Mouse (Mus musculus) heart, adult 2 months (tissue): Measurements from ENCODE around the gene Kcnma1. TPM values are rescaled to one million over a fixed set of nuclear protein-coding genes. Genes with fewer than 3 reads are reported as not detected.

Experiments
- DNase-seq, 2 experiments: peaks; one replicate each; pipeline ENCODE4 v3.0.0; 2021
- H3K27ac ChIP-seq: fragments of 200-600 bp; 2 replicates; pipeline ENCODE4 v1.8.1; 2022
- H3K27me3 ChIP-seq: fragments of 200-500 bp; 2 replicates; pipeline ENCODE4 v1.6.1; 2012; ENCODE audit warnings: mild to moderate bottlenecking, low read length, inconsistent platforms, mixed read lengths; ENCODE audit not compliant: control insufficient read depth, insufficient read depth
- H3K36me3 ChIP-seq: fragments of 200-500 bp; 2 replicates; pipeline ENCODE4 v1.6.1; 2012; ENCODE audit warnings: low read length, inconsistent platforms; ENCODE audit not compliant: control insufficient read depth, insufficient read depth
- H3K4me1 ChIP-seq: fragments of 200-500 bp; 2 replicates; pipeline ENCODE4 v1.6.1; 2011; ENCODE audit warnings: low read length; ENCODE audit not compliant: control insufficient read depth, insufficient read depth
- H3K4me3 ChIP-seq: fragments of 200-600 bp; 2 replicates; pipeline ENCODE4 v1.8.1; 2022
- H3K79me2 ChIP-seq: fragments of 200-500 bp; replicated peaks from 2 replicates; pipeline ENCODE4 v1.6.1; 2012; ENCODE audit warnings: mild to moderate bottlenecking, inconsistent platforms, low read length, moderate library complexity, mixed read lengths; ENCODE audit not compliant: control insufficient read depth, insufficient read depth
- H3K9ac ChIP-seq: fragments of 200-500 bp; 2 replicates; pipeline ENCODE4 v1.6.1; 2012; ENCODE audit warnings: low read depth, mild to moderate bottlenecking, control low read depth, inconsistent platforms, low read length, mixed read lengths
- CTCF ChIP-seq: fragments of 200-600 bp; IDR thresholded peaks from 2 replicates; pipeline ENCODE4 v1.8.1; 2022; ENCODE audit warnings: antibody characterized with exemption, mild to moderate bottlenecking, moderate library complexity
- EP300 ChIP-seq: fragments of 200-500 bp; IDR thresholded peaks from 2 replicates; pipeline ENCODE4 v1.6.1; 2011; ENCODE audit warnings: low read depth, low read length, control low read depth; ENCODE audit not compliant: insufficient read depth
- POLR2A ChIP-seq: fragments of 200-500 bp; IDR thresholded peaks from 2 replicates; pipeline ENCODE4 v1.6.1; 2011; ENCODE audit warnings: mild to moderate bottlenecking, low read depth, low read length, control low read depth; ENCODE audit not compliant: insufficient read depth
- WGBS: fragments of 180-500 bp; shearing (Covaris S2); methylation state at CpG from one replicate; pipeline ENCODE4 v1.1.7; 2018; 5-methylcytosine and 5-hydroxymethylcytosine counted together
- intact Hi-C: fragments of 180-260 bp; cut with DNase I; formaldehyde crosslinking; loops from one replicate; pipeline ENCODE4 v1.15.1; 2025
- polyA plus RNA-seq: library from polyadenylated mRNA; depleted of rRNA; stranded (reverse); fragments of >200 nt; gene quantifications from 2 replicates; pipeline ENCODE4 v1.2.3, GENCODE M21; 2012
- total RNA-seq, 2 experiments: library from RNA; stranded (reverse); gene quantifications; 2 replicates each; pipeline ENCODE4 v1.2.3; 2021

The Kcnma1 gene
- total and polyA plus RNA-seq, 3 experiments: 0.66 to 0.84 (median 0.78) TPM

DNA sequence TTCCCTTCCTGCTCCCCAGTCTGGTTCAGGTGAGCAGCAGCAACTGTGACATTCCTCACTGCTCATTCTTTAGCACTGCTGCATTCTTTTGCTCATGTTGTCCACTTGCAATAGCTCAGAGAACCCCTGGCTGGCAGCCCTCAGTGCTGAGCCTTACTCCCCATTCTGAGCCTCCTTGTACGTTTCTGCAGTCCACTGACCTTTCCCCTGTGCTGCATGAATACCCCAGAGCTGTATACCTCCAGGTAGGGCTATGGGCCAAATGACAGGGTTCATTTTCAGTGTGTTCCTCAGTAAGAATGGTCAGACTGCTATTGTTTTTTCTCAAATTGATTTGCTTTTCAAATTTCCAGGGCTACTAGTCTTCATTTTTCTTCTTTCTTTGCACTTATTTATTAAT lies 396.2 kb downstream of the Kcnma1 start:
- WGBS: 67% methylated on average over 1 of the region's 1 CpGs

DNA sequence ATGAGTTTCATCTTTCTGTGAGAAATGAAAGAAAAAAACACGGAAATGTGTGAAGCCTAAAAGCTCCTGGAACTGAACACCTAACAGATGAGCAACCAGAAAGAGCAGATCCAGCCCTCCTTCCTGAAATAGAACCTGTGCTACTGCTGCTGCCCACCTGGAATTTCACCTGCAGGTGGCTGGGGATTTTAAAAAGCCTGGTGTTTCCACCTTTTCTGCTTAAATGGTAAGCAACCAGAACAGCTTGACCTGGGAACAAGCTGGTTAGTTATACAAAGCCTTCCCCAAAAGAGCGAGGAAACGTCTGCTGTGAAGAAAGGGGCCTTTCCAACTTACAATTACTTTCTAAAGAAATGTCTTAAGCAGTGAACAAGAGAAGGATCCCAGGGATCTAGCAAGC lies 404.2 kb downstream of the Kcnma1 start:
- DNase-seq: no peak
- WGBS: 78% methylated on average over 3 of the region's 3 CpGs
- Histone ChIP-seq H3K4me1 (no peaks in the 10 kb centered on the region), H3K27me3 (no peaks in the 10 kb centered on the region), H3K9ac (no peak overlapping the region), H3K36me3 (no peaks in the 10 kb centered on the region), H3K79me2 (no peaks in the 10 kb centered on the region), H3K4me3 (no peak overlapping the region), H3K27ac (no peak overlapping the region)
- intact Hi-C loops: no loop called here
- no peak for TF ChIP-seq CTCF

More for the DNA sequence above, 396.2 kb downstream of the Kcnma1 start:
- DNase-seq: no peak
- Histone ChIP-seq H3K4me3 (no peak overlapping the region), H3K4me1 (no peaks in the 10 kb centered on the region), H3K27me3 (no peaks in the 10 kb centered on the region), H3K36me3 (no peaks in the 10 kb centered on the region), H3K27ac (no peak overlapping the region), H3K9ac (no peak overlapping the region), H3K79me2 (no peaks in the 10 kb centered on the region)
- TF ChIP-seq POLR2A (no peak), EP300 (no peak), CTCF (no peak)
- intact Hi-C loops: no loop called here

DNA sequence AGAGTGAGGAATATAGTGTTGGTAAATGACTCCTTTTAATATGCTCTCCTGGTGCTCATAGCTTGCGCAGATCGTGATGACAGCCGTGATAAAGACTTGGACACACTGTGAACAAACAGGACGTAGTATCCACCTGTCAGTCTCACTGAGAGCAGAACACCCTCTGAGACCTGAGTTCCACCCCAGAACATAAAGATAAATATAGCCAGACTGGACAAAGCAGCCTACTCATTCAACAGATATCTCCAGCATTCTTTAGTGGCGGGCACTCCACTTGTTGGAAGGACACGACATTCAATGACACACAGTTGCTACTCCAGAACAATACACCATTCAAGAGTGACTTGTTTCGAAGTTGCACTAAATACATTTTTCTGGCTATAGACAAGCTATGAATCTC lies 408.6 kb downstream of the Kcnma1 start:
- Histone ChIP-seq H3K4me1 (no peaks in the 10 kb centered on the region), H3K27ac (no peak overlapping the region), H3K36me3 (no peaks in the 10 kb centered on the region), H3K79me2 (no peaks in the 10 kb centered on the region), H3K9ac (no peak overlapping the region), H3K27me3 (no peaks in the 10 kb centered on the region), H3K4me3 (no peak overlapping the region)
- no peak for DNase-seq
- WGBS: 37% methylated on average over 7 of the region's 7 CpGs
- intact Hi-C loops: no loop called here
- TF ChIP-seq EP300 (no peak), CTCF (no peak), POLR2A (no peak)

DNA sequence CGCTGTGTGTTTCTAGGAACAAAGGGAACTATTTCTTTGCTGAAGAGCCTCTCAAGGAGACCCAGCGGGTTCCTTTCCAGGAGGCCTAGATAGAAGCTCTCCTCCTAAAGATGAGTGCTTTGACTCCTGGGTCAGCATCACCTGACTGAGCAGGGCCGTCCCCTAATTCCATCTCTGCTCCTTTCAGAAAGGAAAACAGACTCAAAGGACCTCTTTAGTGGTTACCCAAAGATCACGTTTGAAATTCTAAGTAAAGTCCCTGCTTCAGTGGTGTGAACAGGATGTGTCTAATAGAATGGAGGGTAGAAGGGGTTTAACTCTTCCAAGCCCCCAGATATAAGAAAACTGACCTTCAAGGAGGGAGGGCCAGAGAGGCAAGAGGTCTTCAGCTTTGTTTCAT lies 411.4 kb downstream of the Kcnma1 start:
- no peak overlapping the region for H3K9ac ChIP-seq
- intact Hi-C loops: no loop called here
- DNase-seq: no peak
- H3K36me3 ChIP-seq: no peaks in the 10 kb centered on the region
- TF ChIP-seq EP300 (no peak), POLR2A (no peak), CTCF (no peak)
- 53% methylated on average over 4 of the region's 4 CpGs for WGBS
- no peaks in the 10 kb centered on the region for H3K4me1 ChIP-seq
- no peaks in the 10 kb centered on the region for H3K27me3 ChIP-seq
- H3K27ac ChIP-seq: no peak overlapping the region
- no peak overlapping the region for H3K4me3 ChIP-seq
- no peaks in the 10 kb centered on the region for H3K79me2 ChIP-seq

DNA sequence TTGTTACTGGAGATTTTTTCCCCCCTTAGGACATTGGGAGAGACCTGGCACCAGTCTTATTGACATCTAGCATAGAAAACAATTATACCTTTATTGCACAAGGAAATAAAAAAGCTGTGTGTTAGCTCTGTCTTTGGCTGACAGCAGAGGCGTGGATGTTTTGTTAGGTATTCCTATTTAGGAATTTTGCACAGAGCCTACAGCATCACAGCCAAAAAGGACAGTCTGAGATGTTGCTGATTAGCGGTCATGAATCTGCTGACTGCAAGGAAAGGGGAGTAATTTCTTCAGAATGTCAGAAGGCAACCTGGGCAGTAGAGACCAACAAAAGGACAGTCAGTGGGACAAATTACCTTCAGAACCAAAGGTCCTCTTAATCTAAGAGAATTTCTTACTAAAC lies 412.2 kb downstream of the Kcnma1 start:
- intact Hi-C loops: no loop called here

DNA sequence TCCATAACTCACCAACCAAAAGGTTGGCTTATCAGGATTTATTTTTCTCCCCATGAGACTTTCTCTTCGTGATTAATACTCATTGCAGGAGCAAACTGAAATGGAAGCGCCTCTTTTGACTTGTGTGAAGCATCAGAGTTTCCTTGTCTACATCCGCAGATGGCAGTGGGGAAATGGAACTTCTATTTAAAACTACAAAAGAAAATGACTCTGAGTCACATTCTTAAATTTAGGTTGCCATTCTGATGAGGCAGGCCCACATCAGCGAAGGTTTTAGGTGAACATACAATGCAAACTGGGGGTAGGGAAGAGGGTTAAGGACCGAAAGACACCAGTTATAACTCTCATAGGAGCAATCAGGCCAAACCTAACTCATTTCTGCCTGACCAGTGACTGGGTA lies 419.7 kb downstream of the Kcnma1 start:
- no peak for DNase-seq
- no peaks in the 10 kb centered on the region for H3K27me3 ChIP-seq
- no peak overlapping the region for H3K9ac ChIP-seq
- peaks cover 2% of the 10 kb centered on the region; the same call in 1 of the 2 replicates for H3K4me1 ChIP-seq
- no peaks in the 10 kb centered on the region for H3K79me2 ChIP-seq
- no peaks in the 10 kb centered on the region for H3K36me3 ChIP-seq
- no peak overlapping the region for H3K4me3 ChIP-seq
- intact Hi-C loops: no loop called here
- no peak overlapping the region for H3K27ac ChIP-seq
- no peak for TF ChIP-seq EP300
- TF ChIP-seq POLR2A: no peak
- TF ChIP-seq CTCF: no peak
- 73% methylated on average over 5 of the region's 5 CpGs for WGBS

More for the DNA sequence above, 412.2 kb downstream of the Kcnma1 start:
- Histone ChIP-seq H3K27ac (no peak overlapping the region), H3K27me3 (no peaks in the 10 kb centered on the region), H3K79me2 (no peaks in the 10 kb centered on the region), H3K9ac (no peak overlapping the region), H3K4me1 (no peaks in the 10 kb centered on the region), H3K36me3 (no peaks in the 10 kb centered on the region), H3K4me3 (no peak overlapping the region)
- TF ChIP-seq EP300: no peak
- TF ChIP-seq CTCF: no peak
- no peak for TF ChIP-seq POLR2A
- 79% methylated on average over 2 of the region's 2 CpGs for WGBS
- no peak for DNase-seq
